Mouse (Mus musculus) cerebellum, adult 2 months (tissue): ENCODE data around the gene Zfp276.

Experiments
- CTCF ChIP-seq: fragments of 200-500 bp; IDR thresholded peaks from 2 replicates; pipeline ENCODE4 v1.5.1; 2011; ENCODE audit warnings: low read depth, mild to moderate bottlenecking, control low read depth, low read length, moderate library complexity, borderline replicate concordance; ENCODE audit not compliant: insufficient read depth
- POLR2A ChIP-seq: fragments of 200-500 bp; IDR thresholded peaks from 2 replicates; pipeline ENCODE4 v1.6.1; 2011; ENCODE audit warnings: low read length, control low read depth, borderline replicate concordance; ENCODE audit not compliant: insufficient read depth

DNA sequence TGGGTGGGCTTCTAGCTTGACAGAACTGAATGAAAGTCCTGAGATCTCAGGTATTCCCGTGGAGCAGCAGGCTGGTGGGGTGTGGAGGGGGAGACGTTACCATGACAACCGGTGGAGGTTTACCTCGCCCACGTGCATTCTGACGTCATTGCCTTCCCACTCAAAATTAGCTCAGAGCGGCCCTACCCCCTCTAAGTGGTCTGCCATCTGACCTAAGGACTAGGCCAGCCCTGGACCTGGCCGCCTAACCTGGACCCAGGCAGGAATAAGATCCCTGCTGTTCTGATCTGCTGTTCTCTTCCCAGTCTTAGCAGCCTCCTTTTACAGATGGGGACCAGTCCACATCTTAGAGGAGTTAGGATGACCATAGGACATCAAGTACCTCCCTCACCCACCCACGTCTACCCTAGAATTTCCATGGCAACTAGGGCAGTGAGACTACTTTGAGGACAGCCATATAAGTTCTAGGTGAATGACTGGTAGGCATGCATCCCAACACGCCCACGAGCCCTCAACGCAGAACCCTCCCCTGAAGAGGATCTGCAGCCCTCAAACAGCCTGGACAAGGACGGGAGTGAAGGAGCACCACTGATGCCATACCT lies 19.0 kb upstream of the Zfp276 start:
- TF ChIP-seq POLR2A, result no peak
- TF ChIP-seq CTCF, result no peak
